Mouse (Mus musculus) kidney, adult 2 months (tissue): ENCODE data around the gene Sval2. TPM values are rescaled to one million over a fixed set of nuclear protein-coding genes. Genes with fewer than 3 reads are reported as not detected.

Experiments used
- DNase-seq: peaks from one replicate; pipeline ENCODE4 v3.0.0; 2021
- H3K27ac ChIP-seq: fragments of 200-500 bp; 2 replicates; pipeline ENCODE4 v1.5.1; 2012; ENCODE audit warnings: low read depth, low read length, control low read depth, inconsistent platforms; ENCODE audit not compliant: insufficient read depth
- H3K27me3 ChIP-seq: fragments of 200-500 bp; replicated peaks from 2 replicates; pipeline ENCODE4 v1.6.1; 2012; ENCODE audit warnings: mild to moderate bottlenecking, moderate library complexity, low read length, inconsistent platforms; ENCODE audit not compliant: control insufficient read depth, insufficient read depth
- H3K36me3 ChIP-seq: fragments of 200-500 bp; 2 replicates; pipeline ENCODE4 v1.6.1; 2012; ENCODE audit warnings: mild to moderate bottlenecking, moderate library complexity, low read length, inconsistent platforms; ENCODE audit not compliant: control insufficient read depth, insufficient read depth
- H3K4me1 ChIP-seq: fragments of 200-500 bp; 2 replicates; pipeline ENCODE4 v1.6.1; 2011; ENCODE audit warnings: low read length; ENCODE audit not compliant: control insufficient read depth, insufficient read depth
- H3K4me3 ChIP-seq: fragments of 200-500 bp; 2 replicates; pipeline ENCODE4 v1.5.1; 2011; ENCODE audit warnings: mild to moderate bottlenecking, low read depth, low read length, control low read depth; ENCODE audit not compliant: insufficient read depth
- CTCF ChIP-seq: fragments of 200-500 bp; conservative IDR thresholded peaks from 2 replicates; pipeline ENCODE4 v1.5.1; 2011; ENCODE audit warnings: low read depth, mild to moderate bottlenecking, control low read depth, low read length, moderate library complexity, mixed read lengths; ENCODE audit not compliant: insufficient read depth, insufficient read length
- POLR2A ChIP-seq: fragments of 200-500 bp; IDR thresholded peaks from one replicate; pipeline ENCODE4 v1.6.1; 2011; ENCODE audit warnings: low read depth, low read length, control low read depth
- WGBS: fragments of 180-500 bp; shearing (Covaris S2); methylation state at CpG from one replicate; pipeline ENCODE4 v1.1.7; 2018; 5-methylcytosine and 5-hydroxymethylcytosine counted together
- polyA plus RNA-seq: library from polyadenylated mRNA; depleted of rRNA; stranded (reverse); fragments of >200 nt; gene quantifications from 2 replicates; pipeline ENCODE4 v1.2.3, GENCODE M21; 2012; rRNA removed

Gene Sval2
- not detected in 2 replicates for polyA plus RNA-seq

- no peak for DNase-seq
- WGBS, result 78% methylated on average over 3 of the region's 3 CpGs
- no peaks in the 10 kb centered on the region for H3K36me3 ChIP-seq
- no peak within 1 kb of the TSS for H3K4me3 ChIP-seq
- H3K27ac ChIP-seq, result no peak within 1 kb of the TSS
- no peaks in the 10 kb centered on the region for H3K27me3 ChIP-seq
- no peaks in the 10 kb centered on the region for H3K4me1 ChIP-seq
- TF ChIP-seq CTCF (no peak), POLR2A (no peak)
Measured at GRCm38 (mm10) chr6:41852689-41853088, at the start of gene Sval2. TSS of gene Sval2 (plus strand) at chr6:41852989.

DNA sequence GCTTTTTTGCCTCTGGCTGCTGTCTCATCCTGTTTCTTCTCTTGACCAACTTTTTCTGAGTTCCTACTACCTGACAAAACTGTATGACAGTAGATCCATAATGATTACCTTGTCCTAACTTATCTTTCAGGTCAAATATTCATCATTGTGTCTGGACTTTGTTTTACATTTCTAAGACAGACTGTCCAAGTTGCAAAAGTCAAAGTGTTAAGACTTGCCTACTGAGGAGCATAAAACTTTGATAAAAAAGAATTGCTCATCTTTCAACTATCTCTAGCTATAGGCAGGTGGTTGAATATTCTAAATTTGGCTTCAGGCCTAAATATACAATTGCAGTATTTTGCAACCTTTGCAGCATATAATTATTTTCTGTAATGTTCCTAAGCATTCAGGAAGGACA lies 28.7 kb upstream of the Sval2 start:
- TF ChIP-seq CTCF (no peak), POLR2A (no peak)
- H3K27me3 ChIP-seq, result no peaks in the 10 kb centered on the region
- no peak overlapping the region for H3K4me3 ChIP-seq
- no peaks in the 10 kb centered on the region for H3K36me3 ChIP-seq
- H3K27ac ChIP-seq, result no peak overlapping the region
- H3K4me1 ChIP-seq, result no peaks in the 10 kb centered on the region
- DNase-seq, result no peak

GRCm38 (mm10) chr6:41829516-41829915 lies 23.3 kb upstream of the Sval2 start:
- Histone ChIP-seq H3K27me3 (no peaks in the 10 kb centered on the region; the same call in 1 of the 2 replicates), H3K27ac (no peak overlapping the region), H3K36me3 (no peaks in the 10 kb centered on the region), H3K4me3 (no peak overlapping the region), H3K4me1 (no peaks in the 10 kb centered on the region)
- TF ChIP-seq CTCF (no peak), POLR2A (no peak)
- DNase-seq, result no peak
- WGBS, result 82% methylated on average over 2 of the region's 2 CpGs

DNA sequence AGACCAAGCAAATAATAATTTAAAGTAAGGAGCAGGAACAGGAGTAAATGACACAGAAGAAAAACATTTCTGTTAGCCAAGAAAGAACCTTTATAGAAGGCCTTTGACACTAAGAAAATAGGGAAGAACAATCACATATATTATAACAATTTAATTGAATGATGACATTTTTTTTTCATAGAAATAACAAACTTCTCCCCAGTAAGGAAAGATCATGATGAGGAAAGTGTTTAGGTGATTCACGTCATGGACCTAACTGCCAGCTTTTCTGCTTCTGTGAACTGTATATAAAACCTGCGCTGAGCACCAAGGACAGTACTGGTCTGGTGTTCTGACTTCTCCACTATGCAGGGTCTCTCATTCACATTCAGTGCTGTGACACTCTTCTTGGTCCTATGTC lies 5.6 kb upstream of the Sval2 start, which contains the start of gene Pip:
Gene Pip (plus strand): TSS at position 301 of the 400 bp plus-strand sequence.
- no peak for DNase-seq
- H3K36me3 ChIP-seq, result no peaks in the 10 kb centered on the region
- 80% methylated on average over 2 of the region's 2 CpGs for WGBS
- no peaks in the 10 kb centered on the region for H3K4me1 ChIP-seq
- no peaks in the 10 kb centered on the region for H3K27me3 ChIP-seq
- no peak for TF ChIP-seq CTCF
- TF ChIP-seq POLR2A, result no peak
- H3K27ac ChIP-seq, result no peak within 1 kb of the TSS
- no peak within 1 kb of the TSS for H3K4me3 ChIP-seq

- no peak overlapping the region for H3K4me3 ChIP-seq
- 76% methylated on average over 2 of the region's 2 CpGs for WGBS
- no peak overlapping the region for H3K27ac ChIP-seq
- TF ChIP-seq CTCF (no peak), POLR2A (no peak)
- no peaks in the 10 kb centered on the region for H3K27me3 ChIP-seq
- H3K36me3 ChIP-seq, result no peaks in the 10 kb centered on the region
- no peak for DNase-seq
- no peaks in the 10 kb centered on the region for H3K4me1 ChIP-seq
Measured at GRCm38 (mm10) chr6:41864038-41864437, 11.2 kb downstream of the Sval2 start.

- no peaks in the 10 kb centered on the region for H3K36me3 ChIP-seq
- no peak for DNase-seq
- no peak overlapping the region for H3K4me3 ChIP-seq
- 79% methylated on average over 5 of the region's 5 CpGs for WGBS
- TF ChIP-seq POLR2A (no peak), CTCF (no peak)
- H3K27ac ChIP-seq, result no peak overlapping the region
- no peaks in the 10 kb centered on the region for H3K27me3 ChIP-seq
- no peaks in the 10 kb centered on the region for H3K4me1 ChIP-seq
Measured at GRCm38 (mm10) chr6:41911625-41912024, 58.8 kb downstream of the Sval2 start.

Other genes starting within 250 kb of the Sval2 start
- gene Ephb6, start 247.5 kb upstream of the Sval2 start, polyA plus RNA-seq, result 4.0 and 5.6 TPM in 2 replicates
- 0.72 and 1.0 TPM in 2 replicates for gene Trpv6, start 216.6 kb upstream of the Sval2 start, polyA plus RNA-seq
- gene Trpv5, start 172.2 kb upstream of the Sval2 start, polyA plus RNA-seq, result 6.6 and 12.4 TPM in 2 replicates
- 0.75 and 0.99 TPM in 2 replicates for gene Llcfc1, start 168.6 kb upstream of the Sval2 start, polyA plus RNA-seq
- 0.04 and 0.13 TPM in 2 replicates for gene Kel, start 148.7 kb upstream of the Sval2 start, polyA plus RNA-seq
- not detected in 2 replicates for gene Olfr459, start 77.8 kb upstream of the Sval2 start, polyA plus RNA-seq
- gene Pip, start 5.5 kb upstream of the Sval2 start, polyA plus RNA-seq, result not detected in 2 replicates
- gene Sval1, start 98.6 kb downstream of the Sval2 start, polyA plus RNA-seq, result not detected in 2 replicates
- gene Sval3, start 115.2 kb downstream of the Sval2 start, polyA plus RNA-seq, result not detected in 2 replicates
- not detected in 2 replicates for gene Sva, start 185.4 kb downstream of the Sval2 start, polyA plus RNA-seq